Mouse (Mus musculus) kidney, adult 2 months (tissue): ENCODE data around the gene Atrnl1. TPM values are rescaled to one million over a fixed set of nuclear protein-coding genes. Genes with fewer than 3 reads are reported as not detected.
"Not testable (repeated sequence)": the region's sequence is repeated elsewhere in the genome, so short reads cannot be mapped to it uniquely, and the experiment has no call there.

Experiments used
- DNase-seq: peaks from one replicate; pipeline ENCODE4 v3.0.0; 2021
- H3K27ac ChIP-seq: fragments of 200-500 bp; 2 replicates; pipeline ENCODE4 v1.5.1; 2012; ENCODE audit warnings: low read depth, low read length, control low read depth, inconsistent platforms; ENCODE audit not compliant: insufficient read depth
- H3K27me3 ChIP-seq: fragments of 200-500 bp; replicated peaks from 2 replicates; pipeline ENCODE4 v1.6.1; 2012; ENCODE audit warnings: mild to moderate bottlenecking, moderate library complexity, low read length, inconsistent platforms; ENCODE audit not compliant: control insufficient read depth, insufficient read depth
- H3K36me3 ChIP-seq: fragments of 200-500 bp; 2 replicates; pipeline ENCODE4 v1.6.1; 2012; ENCODE audit warnings: mild to moderate bottlenecking, moderate library complexity, low read length, inconsistent platforms; ENCODE audit not compliant: control insufficient read depth, insufficient read depth
- H3K4me1 ChIP-seq: fragments of 200-500 bp; 2 replicates; pipeline ENCODE4 v1.6.1; 2011; ENCODE audit warnings: low read length; ENCODE audit not compliant: control insufficient read depth, insufficient read depth
- H3K4me3 ChIP-seq: fragments of 200-500 bp; 2 replicates; pipeline ENCODE4 v1.5.1; 2011; ENCODE audit warnings: mild to moderate bottlenecking, low read depth, low read length, control low read depth; ENCODE audit not compliant: insufficient read depth
- CTCF ChIP-seq: fragments of 200-500 bp; conservative IDR thresholded peaks from 2 replicates; pipeline ENCODE4 v1.5.1; 2011; ENCODE audit warnings: low read depth, mild to moderate bottlenecking, control low read depth, low read length, moderate library complexity, mixed read lengths; ENCODE audit not compliant: insufficient read depth, insufficient read length
- POLR2A ChIP-seq: fragments of 200-500 bp; IDR thresholded peaks from one replicate; pipeline ENCODE4 v1.6.1; 2011; ENCODE audit warnings: low read depth, low read length, control low read depth
- WGBS: fragments of 180-500 bp; shearing (Covaris S2); methylation state at CpG from one replicate; pipeline ENCODE4 v1.1.7; 2018; 5-methylcytosine and 5-hydroxymethylcytosine counted together
- polyA plus RNA-seq: library from polyadenylated mRNA; depleted of rRNA; stranded (reverse); fragments of >200 nt; gene quantifications from 2 replicates; pipeline ENCODE4 v1.2.3, GENCODE M21; 2012

The Atrnl1 gene
- polyA plus RNA-seq, 1 experiment = 13.4 TPM

- H3K4me3 ChIP-seq = no peak overlapping the region
- 0 out of 2 replicates have a peak overlapping the region, but pooled peaks have one; percentile 2 for H3K27ac ChIP-seq
- 57% methylated on average over 12 of the region's 12 CpGs for WGBS
- TF ChIP-seq POLR2A = no peak
- TF ChIP-seq CTCF = no peak
- no peaks in the 10 kb centered on the region for H3K4me1 ChIP-seq
- H3K36me3 ChIP-seq = no peaks in the 10 kb centered on the region
- H3K27me3 ChIP-seq = no peaks in the 10 kb centered on the region
- peak; percentile 34 for DNase-seq
These were observed 46.7 kb downstream of the Atrnl1 start for GRCm38 (mm10) chr19:57657426-57658087.

GRCm38 (mm10) chr19:57658111-57659091, 47.6 kb downstream of the Atrnl1 start:
- peak; percentile 42 for DNase-seq

DNA sequence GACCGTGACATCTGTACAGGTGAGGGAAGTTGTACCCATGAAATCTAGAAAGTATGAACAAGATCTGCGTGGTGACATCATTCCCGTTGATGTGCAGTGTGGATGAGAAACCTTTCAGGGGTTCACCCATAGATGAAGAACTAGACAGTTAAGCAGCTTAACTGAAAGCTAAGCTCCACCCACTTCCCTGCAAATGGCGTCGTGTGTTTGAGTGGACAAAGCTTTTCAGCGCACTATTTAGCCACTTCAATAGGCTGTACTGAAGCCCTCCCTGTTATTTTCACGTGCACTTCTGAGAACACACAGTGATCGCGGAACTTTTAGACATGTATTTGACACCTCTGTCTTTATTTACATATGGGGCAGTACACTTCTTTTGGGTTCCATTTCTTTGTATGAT, 56.2 kb downstream of the Atrnl1 start:
- Histone ChIP-seq H3K4me1 (no peaks in the 10 kb centered on the region), H3K36me3 (no peaks in the 10 kb centered on the region; the same call in 1 of the 2 replicates), H3K4me3 (no peak overlapping the region), H3K27ac (no peak overlapping the region), H3K27me3 (no peaks in the 10 kb centered on the region)
- 89% methylated on average over 9 of the region's 9 CpGs for WGBS
- TF ChIP-seq CTCF = no peak
- TF ChIP-seq POLR2A = no peak
- DNase-seq = no peak

More at GRCm38 (mm10) chr19:57658111-57659091, 47.6 kb downstream of the Atrnl1 start:
- no peaks in the 10 kb centered on the region for H3K27me3 ChIP-seq
- no peaks in the 10 kb centered on the region for H3K4me1 ChIP-seq
- WGBS = 75% methylated on average over 8 of the region's 8 CpGs
- H3K27ac ChIP-seq = no peak overlapping the region
- no peak overlapping the region for H3K4me3 ChIP-seq
- TF ChIP-seq CTCF (no peak), POLR2A (no peak)
- no peaks in the 10 kb centered on the region for H3K36me3 ChIP-seq

GRCm38 (mm10) chr19:57667946-57668345, 57.1 kb downstream of the Atrnl1 start:
- no peaks in the 10 kb centered on the region for H3K27me3 ChIP-seq
- no peak overlapping the region for H3K27ac ChIP-seq
- no peak for TF ChIP-seq CTCF
- no peak for TF ChIP-seq POLR2A
- H3K4me3 ChIP-seq = no peak overlapping the region
- H3K36me3 ChIP-seq = no peaks in the 10 kb centered on the region; the same call in 1 of the 2 replicates
- 94% methylated on average over 10 of the region's 10 CpGs for WGBS
- no peak for DNase-seq
- no peaks in the 10 kb centered on the region for H3K4me1 ChIP-seq

- no peak for TF ChIP-seq CTCF
- no peak for TF ChIP-seq POLR2A
- no peaks in the 10 kb centered on the region for H3K27me3 ChIP-seq
- H3K4me3 ChIP-seq = no peak overlapping the region
- no peaks in the 10 kb centered on the region for H3K36me3 ChIP-seq
- no peak for DNase-seq
- no peak overlapping the region for H3K27ac ChIP-seq
- WGBS = 98% methylated on average over 3 of the region's 3 CpGs
- H3K4me1 ChIP-seq = no peaks in the 10 kb centered on the region
These were observed 68.6 kb downstream of the Atrnl1 start for GRCm38 (mm10) chr19:57679455-57679854.

GRCm38 (mm10) chr19:57686596-57686995, 75.8 kb downstream of the Atrnl1 start:
- TF ChIP-seq CTCF (no peak), POLR2A (no peak)
- Histone ChIP-seq H3K27me3 (no peaks in the 10 kb centered on the region), H3K27ac (no peak overlapping the region), H3K4me1 (no peaks in the 10 kb centered on the region), H3K36me3 (no peaks in the 10 kb centered on the region; the same call in 1 of the 2 replicates), H3K4me3 (no peak overlapping the region)
- DNase-seq = no peak
- 88% methylated on average over 20 of the region's 20 CpGs for WGBS

DNA sequence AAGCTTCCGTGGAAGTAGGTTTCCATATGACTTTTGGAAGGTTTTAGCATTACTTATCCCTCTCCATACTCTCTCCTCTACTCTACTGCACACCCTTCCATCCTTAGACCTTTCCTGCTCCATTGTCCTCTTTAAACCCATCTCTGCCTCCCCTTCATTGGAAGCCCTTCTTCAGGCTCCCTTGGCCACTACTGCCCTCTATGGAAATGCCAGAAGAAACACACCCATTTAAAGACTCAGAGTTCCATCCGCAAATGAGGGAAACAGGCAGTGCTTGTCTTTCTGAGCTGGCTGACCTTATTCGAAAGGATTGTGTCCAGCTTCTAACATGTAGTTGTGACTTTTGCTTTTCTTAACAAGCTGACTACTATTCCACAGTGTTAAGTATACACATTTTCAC, 81.7 kb downstream of the Atrnl1 start:
- WGBS = 94% methylated on average over 3 of the region's 3 CpGs
- no peak for DNase-seq

GRCm38 (mm10) chr19:57696781-57697180, 85.9 kb downstream of the Atrnl1 start:
- not testable (repeated sequence) for H3K4me3 ChIP-seq, H3K4me1 ChIP-seq, H3K27me3 ChIP-seq, DNase-seq, H3K36me3 ChIP-seq, H3K27ac ChIP-seq
- WGBS = 79% methylated on average over 5 of the region's 5 CpGs

More for the DNA sequence above, 81.7 kb downstream of the Atrnl1 start:
- Histone ChIP-seq H3K4me3 (no peak overlapping the region), H3K36me3 (peaks cover 4% of the 10 kb centered on the region), H3K4me1 (no peaks in the 10 kb centered on the region), H3K27ac (no peak overlapping the region), H3K27me3 (no peaks in the 10 kb centered on the region)
- TF ChIP-seq CTCF (peak; percentile 36), POLR2A (no peak)
